Mouse (Mus musculus) lung, embryonic 15.5 days (tissue): ENCODE data around the gene H2-Ob. TPM values are rescaled to one million over a fixed set of nuclear protein-coding genes. Genes with fewer than 3 reads are reported as not detected.

Source experiments
- ATAC-seq: fragments of 200-750 bp; cut with Nextera tagmentation; 2 replicates; pipeline ENCODE4 v1.8.0; 2017; ENCODE audit warnings: moderate number of reproducible peaks, borderline replicate concordance; ENCODE audit not compliant: low FRiP score, low TSS enrichment; ENCODE audit errors: extremely low read depth
- H3K27ac ChIP-seq: fragments of 300-500 bp; sonication (generic); 2 replicates; pipeline ENCODE4 v1.5.1; 2015; ENCODE audit warnings: moderate library complexity, mild to moderate bottlenecking, inconsistent platforms
- H3K27me3 ChIP-seq: fragments of 300-500 bp; sonication (generic); 2 replicates; pipeline ENCODE4 v1.6.1; 2015; ENCODE audit warnings: inconsistent platforms
- H3K36me3 ChIP-seq: fragments of 300-500 bp; sonication (generic); 2 replicates; pipeline ENCODE4 v1.6.1; 2015; ENCODE audit warnings: inconsistent platforms
- H3K4me1 ChIP-seq: fragments of 300-500 bp; sonication (generic); 2 replicates; pipeline ENCODE4 v1.6.1; 2015; ENCODE audit warnings: inconsistent platforms
- H3K4me2 ChIP-seq: fragments of 300-500 bp; sonication (generic); 2 replicates; pipeline ENCODE4 v1.6.1; 2015; ENCODE audit warnings: inconsistent platforms, mild to moderate bottlenecking, moderate library complexity
- H3K4me3 ChIP-seq: fragments of 300-500 bp; sonication (generic); 2 replicates; pipeline ENCODE4 v1.5.1; 2015; ENCODE audit warnings: mild to moderate bottlenecking, inconsistent platforms
- H3K9ac ChIP-seq: fragments of 300-500 bp; sonication (generic); 2 replicates; pipeline ENCODE4 v1.6.1; 2015; ENCODE audit warnings: inconsistent platforms
- H3K9me3 ChIP-seq: fragments of 300-500 bp; sonication (generic); 2 replicates; pipeline ENCODE4 v1.6.1; 2016; ENCODE audit warnings: inconsistent platforms
- WGBS: fragments of 180-500 bp; shearing (Covaris S2); methylation state at CpG from one replicate; pipeline ENCODE4 v1.1.7; 2015; 5-methylcytosine and 5-hydroxymethylcytosine counted together
- polyA plus RNA-seq: library from polyadenylated mRNA; unstranded; fragments of >200 nt; fragmentation: Nextera tagmentation; extraction: Ambion mirVana; gene quantifications from 2 replicates; pipeline ENCODE4 v1.2.1, GENCODE M21; 2015

Gene H2-Ob
- polyA plus RNA-seq = 0.09 and 0.14 TPM in 2 replicates

GRCm38 (mm10) chr17:34238706-34239105 is at the start of gene H2-Ob:
TSS of gene H2-Ob (plus strand) at chr17:34238903.
- Histone ChIP-seq H3K4me2 (peak within 1 kb of the TSS; percentile 34; the same call in 1 of the 2 replicates), H3K9ac (no peak within 1 kb of the TSS), H3K36me3 (no peaks in the 10 kb centered on the region), H3K4me1 (no peaks in the 10 kb centered on the region), H3K27me3 (no peaks in the 10 kb centered on the region), H3K27ac (peak within 1 kb of the TSS; percentile 59), H3K9me3 (no peaks in the 10 kb centered on the region), H3K4me3 (no peak within 1 kb of the TSS)
- WGBS = 62% methylated on average over 3 of the region's 3 CpGs
- no peak for ATAC-seq

DNA sequence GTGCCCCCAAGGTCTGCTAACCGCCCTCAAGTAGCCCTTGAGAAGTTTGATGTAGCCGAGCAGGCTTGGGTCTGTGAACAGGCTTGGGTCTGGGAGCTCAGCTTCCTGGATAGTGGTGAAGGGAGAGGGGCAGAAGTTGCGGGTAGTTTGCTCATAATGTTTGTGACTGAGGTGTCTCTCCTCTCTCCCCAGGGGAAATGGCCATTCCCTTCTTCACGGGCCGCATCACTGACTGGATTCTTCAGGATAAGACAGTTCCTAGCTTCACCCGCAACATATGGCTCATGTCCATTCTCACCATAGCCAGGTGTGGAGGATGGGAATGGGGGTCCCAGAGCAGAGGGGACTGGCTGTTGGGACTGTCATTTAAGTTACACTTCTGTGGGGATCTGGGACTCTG is 49.7 kb upstream of the H2-Ob start:
- Histone ChIP-seq H3K9me3 (no peaks in the 10 kb centered on the region), H3K4me3 (no peak overlapping the region), H3K27me3 (peaks cover 37% of the 10 kb centered on the region), H3K27ac (no peak overlapping the region), H3K9ac (no peak overlapping the region), H3K4me2 (no peak overlapping the region), H3K4me1 (peaks cover 15% of the 10 kb centered on the region), H3K36me3 (no peaks in the 10 kb centered on the region)
- WGBS = 55% methylated on average over 6 of the region's 6 CpGs
- no peak for ATAC-seq

- Histone ChIP-seq H3K27me3 (peaks cover 55% of the 10 kb centered on the region), H3K4me1 (peaks cover 9% of the 10 kb centered on the region), H3K27ac (no peak overlapping the region), H3K9me3 (no peaks in the 10 kb centered on the region), H3K9ac (no peak overlapping the region), H3K4me3 (no peak overlapping the region), H3K36me3 (no peaks in the 10 kb centered on the region), H3K4me2 (no peak overlapping the region)
- ATAC-seq = no peak
- WGBS = 17% methylated on average over 16 of the region's 16 CpGs
These were observed 45.9 kb upstream of the H2-Ob start for GRCm38 (mm10) chr17:34192852-34193251.

DNA sequence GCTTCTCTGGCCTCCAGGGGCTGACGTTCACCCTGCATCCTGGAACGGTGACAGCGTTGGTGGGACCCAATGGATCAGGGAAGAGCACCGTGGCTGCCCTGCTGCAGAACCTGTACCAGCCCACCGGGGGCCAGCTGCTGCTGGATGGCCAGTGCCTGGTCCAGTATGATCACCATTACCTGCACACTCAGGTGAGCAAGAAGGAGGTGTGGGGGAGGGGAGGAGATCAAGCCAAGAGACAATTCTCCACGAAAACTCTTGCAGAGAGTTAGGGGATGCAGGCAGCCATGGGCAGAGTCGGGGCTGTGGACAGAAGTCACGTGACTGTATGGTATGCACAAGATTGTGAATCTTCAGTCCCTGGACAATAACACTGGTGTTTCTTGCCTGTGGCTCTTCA is 45.2 kb upstream of the H2-Ob start:
- H3K4me3 ChIP-seq = no peak overlapping the region
- no peaks in the 10 kb centered on the region for H3K9me3 ChIP-seq
- H3K4me1 ChIP-seq = peaks cover 5% of the 10 kb centered on the region; the same call in 1 of the 2 replicates
- H3K9ac ChIP-seq = no peak overlapping the region
- no peak for ATAC-seq
- WGBS = 47% methylated on average over 8 of the region's 8 CpGs
- no peak overlapping the region for H3K27ac ChIP-seq
- no peaks in the 10 kb centered on the region for H3K36me3 ChIP-seq
- H3K4me2 ChIP-seq = no peak overlapping the region
- H3K27me3 ChIP-seq = peaks cover 61% of the 10 kb centered on the region

GRCm38 (mm10) chr17:34194723-34195122 is 44.0 kb upstream of the H2-Ob start:
- H3K9ac ChIP-seq = no peak overlapping the region
- H3K4me2 ChIP-seq = no peak overlapping the region
- H3K9me3 ChIP-seq = no peaks in the 10 kb centered on the region
- 76% methylated on average over 4 of the region's 4 CpGs for whole genome bisulfite sequencing
- H3K27me3 ChIP-seq = peaks cover 68% of the 10 kb centered on the region
- no peaks in the 10 kb centered on the region for H3K36me3 ChIP-seq
- no peak overlapping the region for H3K27ac ChIP-seq
- H3K4me1 ChIP-seq = peaks cover 5% of the 10 kb centered on the region; the same call in 1 of the 2 replicates
- ATAC-seq = no peak
- H3K4me3 ChIP-seq = no peak overlapping the region

- Histone ChIP-seq H3K4me2 (no peak overlapping the region), H3K9me3 (no peaks in the 10 kb centered on the region), H3K9ac (no peak overlapping the region), H3K27ac (no peak overlapping the region), H3K27me3 (peaks cover 68% of the 10 kb centered on the region), H3K36me3 (no peaks in the 10 kb centered on the region), H3K4me3 (no peak overlapping the region), H3K4me1 (peaks cover 5% of the 10 kb centered on the region; the same call in 1 of the 2 replicates)
- ATAC-seq = no peak
- 28% methylated on average over 12 of the region's 12 CpGs for WGBS
These were observed 42.2 kb upstream of the H2-Ob start for GRCm38 (mm10) chr17:34196491-34196890.

- Histone ChIP-seq H3K9me3 (no peaks in the 10 kb centered on the region), H3K9ac (peak within 1 kb of the TSS; percentile 45), H3K27me3 (peaks cover 65% of the 10 kb centered on the region), H3K27ac (no peak within 1 kb of the TSS), H3K4me2 (peak within 1 kb of the TSS; percentile 73), H3K36me3 (no peaks in the 10 kb centered on the region), H3K4me1 (peaks cover 5% of the 10 kb centered on the region; the same call in 1 of the 2 replicates), H3K4me3 (peak within 1 kb of the TSS; percentile 51)
- peak; percentile 78 for ATAC-seq
- WGBS = 5% methylated on average over 40 of the region's 41 CpGs
These were observed 41.5 kb upstream of the H2-Ob start, which contains the start of gene Psmb8 for GRCm38 (mm10) chr17:34196941-34197894. TSS of gene Psmb8 (plus strand) at chr17:34197721.

- Histone ChIP-seq H3K27ac (no peak overlapping the region), H3K9ac (peak overlapping the region; percentile 45), H3K36me3 (no peaks in the 10 kb centered on the region), H3K4me1 (peaks cover 5% of the 10 kb centered on the region; the same call in 1 of the 2 replicates), H3K9me3 (no peaks in the 10 kb centered on the region), H3K4me3 (peak overlapping the region; percentile 51), H3K27me3 (peaks cover 57% of the 10 kb centered on the region), H3K4me2 (peak overlapping the region; percentile 73)
- no peak for ATAC-seq
- WGBS = 3% methylated on average over 32 of the region's 32 CpGs
These were observed 40.7 kb upstream of the H2-Ob start for GRCm38 (mm10) chr17:34197904-34198520.

GRCm38 (mm10) chr17:34198521-34198912 is 40.2 kb upstream of the H2-Ob start:
- 9% methylated on average over 11 of the region's 11 CpGs for WGBS
- Histone ChIP-seq H3K4me3 (peak overlapping the region; percentile 51), H3K9me3 (no peaks in the 10 kb centered on the region), H3K4me1 (peaks cover 5% of the 10 kb centered on the region; the same call in 1 of the 2 replicates), H3K27me3 (peaks cover 54% of the 10 kb centered on the region), H3K9ac (peak overlapping the region; percentile 45), H3K4me2 (peak overlapping the region; percentile 73), H3K36me3 (no peaks in the 10 kb centered on the region), H3K27ac (no peak overlapping the region)
- ATAC-seq = no peak

DNA sequence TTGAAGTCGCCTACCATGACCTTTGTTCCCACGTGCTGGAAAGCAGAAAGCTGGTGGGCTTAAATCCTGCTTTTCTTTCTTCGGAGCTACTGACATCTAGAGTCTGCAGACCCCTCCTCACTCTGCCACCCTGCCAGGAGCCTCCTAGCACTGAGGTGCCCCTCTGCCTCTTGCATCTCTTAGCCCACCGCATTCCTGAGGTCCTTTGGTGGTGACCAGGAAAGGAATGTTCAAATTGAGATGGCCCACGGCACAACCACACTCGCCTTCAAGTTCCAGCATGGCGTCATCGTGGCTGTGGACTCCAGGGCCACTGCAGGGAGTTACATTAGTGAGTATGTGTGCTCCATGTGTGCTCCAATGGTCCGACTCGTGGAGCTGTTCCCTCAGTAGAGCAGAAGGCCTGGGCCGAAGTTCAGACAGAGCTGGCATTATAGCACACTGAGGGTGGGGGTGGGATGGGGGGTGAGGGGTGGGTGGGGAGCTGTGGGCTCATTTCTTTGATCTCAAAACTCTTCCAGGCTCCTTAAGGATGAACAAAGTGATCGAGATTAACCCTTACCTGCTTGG is 39.6 kb upstream of the H2-Ob start:
- H3K27me3 ChIP-seq = peaks cover 48% of the 10 kb centered on the region
- no peaks in the 10 kb centered on the region for H3K36me3 ChIP-seq
- no peak overlapping the region for H3K4me2 ChIP-seq
- H3K4me3 ChIP-seq = peak overlapping the region; percentile 51; the same call in 1 of the 2 replicates
- H3K27ac ChIP-seq = no peak overlapping the region
- ATAC-seq = no peak
- WGBS = 62% methylated on average over 12 of the region's 12 CpGs
- peaks cover 5% of the 10 kb centered on the region; the same call in 1 of the 2 replicates for H3K4me1 ChIP-seq
- H3K9ac ChIP-seq = no peak overlapping the region
- no peaks in the 10 kb centered on the region for H3K9me3 ChIP-seq

GRCm38 (mm10) chr17:34200047-34200446 is 38.7 kb upstream of the H2-Ob start:
- no peaks in the 10 kb centered on the region for H3K9me3 ChIP-seq

More at GRCm38 (mm10) chr17:34200047-34200446, 38.7 kb upstream of the H2-Ob start:
- H3K27me3 ChIP-seq = peaks cover 38% of the 10 kb centered on the region
- WGBS = 81% methylated on average over 10 of the region's 10 CpGs
- peaks cover 8% of the 10 kb centered on the region for H3K4me1 ChIP-seq
- no peak overlapping the region for H3K4me2 ChIP-seq
- no peak overlapping the region for H3K4me3 ChIP-seq
- no peak overlapping the region for H3K27ac ChIP-seq
- no peak for ATAC-seq
- no peaks in the 10 kb centered on the region for H3K36me3 ChIP-seq
- no peak overlapping the region for H3K9ac ChIP-seq
